Mouse (Mus musculus) kidney, adult 8-10 months (tissue): ENCODE data around the gene Clcn6.

ENCODE experiments used
- DNase-seq, 2 experiments: peaks; one replicate each; pipeline ENCODE4 v3.0.0; 2022

Clcn6 gene

DNA sequence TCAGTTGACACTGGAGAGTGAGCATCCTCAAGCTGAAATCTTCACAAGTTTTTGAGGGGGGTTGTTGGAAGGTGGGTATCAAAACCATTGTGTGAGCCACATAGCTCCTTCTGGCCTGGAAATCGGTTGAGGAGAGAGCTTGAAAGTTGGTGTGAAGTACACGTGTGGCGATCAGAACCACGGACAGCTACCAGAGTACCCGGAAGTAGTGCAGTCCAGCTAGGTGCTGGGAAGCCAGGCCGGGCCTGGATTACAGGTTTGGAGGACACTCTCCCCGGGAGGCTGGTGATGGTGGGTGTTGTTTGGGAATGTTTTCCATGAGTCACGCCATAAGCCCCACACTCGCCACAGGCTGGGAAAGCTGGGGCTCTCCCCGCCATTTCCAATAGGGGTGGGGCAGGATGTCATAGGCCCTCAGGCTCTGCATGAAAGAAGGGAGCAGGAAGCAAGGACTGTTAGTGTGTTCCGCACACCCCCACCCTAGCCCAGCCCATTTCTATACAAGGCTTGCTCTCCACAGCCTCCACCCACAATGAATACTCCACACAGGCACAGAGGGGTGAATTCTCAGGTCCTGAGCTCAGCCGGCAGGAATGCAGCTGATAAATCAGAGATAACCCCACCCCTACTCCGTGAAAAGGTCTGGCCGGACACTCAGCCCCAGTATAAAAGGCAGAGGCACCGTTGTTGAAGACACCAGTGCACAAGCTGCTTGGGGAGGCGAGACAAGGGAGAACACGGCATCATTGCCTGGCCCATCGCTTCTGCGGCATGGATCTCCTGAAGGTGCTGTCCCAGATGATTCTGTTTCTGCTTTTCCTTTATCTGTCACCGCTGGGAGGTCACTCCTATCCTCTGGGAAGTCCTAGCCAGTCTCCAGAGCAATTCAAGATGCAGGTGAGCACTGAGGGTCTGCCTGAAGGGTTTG, 53.2 kb downstream of the Clcn6 start, which contains the start of gene Nppb:
Gene Nppb (plus strand): TSS at position 584 of the 928 bp plus-strand sequence.
- DNase-seq = peak in 1 of 2 experiments; percentile 61

- DNase-seq = peak; percentile 20 to 65
Measured at GRCm38 (mm10) chr4:147979441-147979860, 59.2 kb downstream of the Clcn6 start.

DNA sequence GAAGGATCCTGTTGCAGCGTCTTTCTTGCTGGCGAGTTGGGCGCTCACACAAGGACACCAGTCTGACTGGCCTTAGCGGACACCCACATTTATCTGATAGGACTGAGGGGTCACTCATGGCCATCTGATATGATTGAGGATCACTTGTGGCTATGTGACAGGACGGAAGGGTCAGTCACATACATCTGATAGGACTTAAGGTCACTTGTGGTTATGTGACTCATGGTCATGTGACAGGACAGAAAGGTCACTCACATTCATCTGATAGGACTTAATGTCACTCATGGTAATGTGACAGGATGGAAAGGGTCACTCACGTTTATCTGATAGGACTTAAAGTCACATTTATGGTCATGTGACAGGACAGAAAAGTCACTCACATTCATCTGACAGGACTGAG, 60.2 kb downstream of the Clcn6 start:
- DNase-seq = no peak

DNA sequence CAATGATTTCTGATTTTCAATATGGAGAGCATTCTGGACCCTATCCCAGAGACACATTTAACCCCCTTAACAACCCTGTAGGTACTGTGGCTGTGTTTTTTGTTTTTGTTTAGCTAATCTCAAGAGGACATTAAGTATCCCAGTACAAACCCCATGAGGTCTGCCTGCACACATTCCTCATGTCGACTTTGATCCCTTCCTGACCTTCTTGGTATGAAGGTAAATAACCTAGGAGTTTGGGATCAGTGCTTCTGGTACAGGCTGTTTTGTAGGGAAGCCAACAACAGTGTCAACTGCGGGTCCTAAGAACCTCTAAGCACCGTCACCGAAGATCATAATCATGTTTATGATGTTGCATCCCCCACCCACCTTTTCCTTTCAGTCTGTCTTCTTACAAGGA, 60.9 kb downstream of the Clcn6 start:
- peak; percentile 63 to 73 for DNase-seq

- no peak for DNase-seq
Measured at GRCm38 (mm10) chr4:147976237-147976636, 62.4 kb downstream of the Clcn6 start.

- no peak for DNase-seq
Measured at GRCm38 (mm10) chr4:147969337-147969736, 69.3 kb downstream of the Clcn6 start.

DNA sequence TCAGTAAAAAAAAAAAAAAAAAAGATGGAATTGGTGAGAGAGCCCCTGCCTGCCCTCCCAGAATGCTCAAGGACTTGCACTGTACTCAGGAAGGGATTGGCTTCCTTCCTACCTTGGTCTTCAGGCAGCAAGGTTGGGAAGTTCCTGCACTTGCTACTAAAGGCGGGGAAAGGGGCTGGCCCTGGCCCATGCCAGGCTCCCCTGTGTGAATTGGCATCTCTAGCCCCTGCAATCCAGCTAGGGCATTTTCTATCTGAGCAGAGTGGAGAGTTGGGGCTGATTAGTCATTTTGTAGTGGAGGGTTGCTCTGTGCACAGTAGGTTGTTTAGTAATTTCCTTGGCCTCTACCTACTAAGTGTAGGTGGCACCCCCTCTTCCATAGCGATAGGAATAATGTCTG, 69.8 kb downstream of the Clcn6 start:
- no peak for DNase-seq

DNA sequence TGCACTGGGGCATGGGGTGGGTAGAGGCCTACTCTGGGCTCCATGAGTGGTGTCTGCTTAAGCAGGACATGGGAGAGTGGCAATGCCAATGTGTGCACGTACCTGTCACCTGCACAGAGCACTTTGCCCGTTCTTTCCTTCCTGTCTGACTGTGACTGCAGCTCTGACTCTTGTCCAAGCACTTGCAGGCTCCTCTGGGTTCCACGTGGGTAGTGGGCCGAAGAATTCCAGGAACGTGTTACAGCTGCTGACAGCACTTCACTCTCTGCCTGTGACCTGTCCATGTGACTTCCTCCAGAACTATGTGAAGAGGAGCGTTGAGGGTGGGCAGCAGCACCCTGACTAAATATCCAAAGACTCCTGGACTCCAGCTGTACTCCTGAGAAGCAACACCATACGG, 72.9 kb downstream of the Clcn6 start:
- peak; percentile 66 to 70 for DNase-seq

GRCm38 (mm10) chr4:147963623-147964022, 75.0 kb downstream of the Clcn6 start:
- no peak for DNase-seq

- DNase-seq = no peak
Measured at GRCm38 (mm10) chr4:147962781-147963180, 75.8 kb downstream of the Clcn6 start.

DNA sequence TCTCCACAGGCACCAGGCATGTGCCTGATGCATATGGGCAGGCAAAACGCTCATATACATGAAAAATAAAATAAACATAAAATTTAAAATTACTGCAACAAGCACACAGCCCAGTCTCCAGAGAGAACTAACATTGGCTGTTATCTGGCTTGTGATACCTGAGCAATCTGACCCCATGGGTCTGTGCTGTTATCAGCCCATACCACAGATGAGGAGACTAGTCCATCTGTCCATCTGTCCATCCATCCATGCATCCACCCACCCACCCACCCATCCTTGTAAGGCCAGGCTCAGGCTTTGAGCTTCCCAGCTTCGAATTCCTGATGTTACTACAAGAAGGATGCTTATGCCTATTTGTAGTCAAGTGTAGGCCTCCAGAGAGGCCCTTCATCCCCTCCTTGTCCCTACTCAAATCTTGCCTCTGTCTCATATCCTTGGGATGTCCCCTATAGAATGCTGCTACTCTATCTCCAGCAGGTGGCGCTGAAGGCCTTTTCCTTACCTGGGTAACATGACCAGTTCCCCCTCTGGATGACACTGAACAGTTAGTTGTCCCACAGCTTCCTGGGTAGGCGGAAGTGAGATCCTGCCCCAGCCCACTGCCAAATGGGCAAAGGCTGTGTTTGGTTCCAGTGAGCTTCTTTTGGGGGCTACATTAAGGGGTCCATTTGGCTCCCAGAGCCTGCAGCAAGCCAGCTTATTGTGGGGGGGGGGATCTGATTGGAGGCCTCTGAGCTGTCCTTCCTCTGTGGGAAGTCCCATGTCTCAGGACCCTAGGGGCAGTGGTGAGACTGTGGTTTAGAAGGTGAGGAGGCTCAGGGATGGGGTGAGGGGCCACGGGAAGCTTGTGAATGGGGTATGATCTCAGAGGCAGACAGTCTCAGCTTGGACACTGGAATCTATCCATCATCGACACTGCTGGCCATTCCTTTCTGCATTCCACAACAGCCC, 78.5 kb downstream of the Clcn6 start:
- DNase-seq = peak; percentile 55 to 82

DNA sequence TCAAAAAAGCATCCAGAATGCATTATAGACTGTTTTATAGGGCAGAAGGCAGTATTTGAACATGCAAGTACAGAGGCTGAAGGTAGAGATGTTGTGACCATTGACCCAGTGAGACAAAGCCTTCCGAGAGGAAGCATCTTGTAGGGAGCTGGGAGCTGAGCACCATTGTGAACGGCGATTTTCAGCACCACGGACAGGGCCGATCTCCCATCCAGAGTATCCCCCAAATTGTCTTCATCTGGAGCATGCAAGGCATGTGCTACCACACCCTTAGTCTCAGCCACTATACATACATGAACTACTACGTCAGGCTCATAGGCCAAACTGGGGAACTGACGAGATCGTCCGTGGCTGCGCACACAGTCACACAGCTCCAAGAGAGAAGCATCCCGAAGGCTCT, 81.5 kb downstream of the Clcn6 start:
- DNase-seq = no peak
